Mouse (Mus musculus) bone marrow, adult 2 months (tissue): ENCODE data around the gene Fgfr2.

Experiments used
- CTCF ChIP-seq: fragments of 200-500 bp; IDR thresholded peaks from 2 replicates; pipeline ENCODE4 v1.5.1; 2011; ENCODE audit warnings: low read length, control low read depth; ENCODE audit not compliant: control insufficient read depth, insufficient read depth
- POLR2A ChIP-seq: fragments of 200-500 bp; IDR thresholded peaks from 2 replicates; pipeline ENCODE4 v1.6.1; 2011; ENCODE audit warnings: low read depth, mild to moderate bottlenecking, control low read depth, low read length, borderline replicate concordance; ENCODE audit not compliant: control insufficient read depth

DNA sequence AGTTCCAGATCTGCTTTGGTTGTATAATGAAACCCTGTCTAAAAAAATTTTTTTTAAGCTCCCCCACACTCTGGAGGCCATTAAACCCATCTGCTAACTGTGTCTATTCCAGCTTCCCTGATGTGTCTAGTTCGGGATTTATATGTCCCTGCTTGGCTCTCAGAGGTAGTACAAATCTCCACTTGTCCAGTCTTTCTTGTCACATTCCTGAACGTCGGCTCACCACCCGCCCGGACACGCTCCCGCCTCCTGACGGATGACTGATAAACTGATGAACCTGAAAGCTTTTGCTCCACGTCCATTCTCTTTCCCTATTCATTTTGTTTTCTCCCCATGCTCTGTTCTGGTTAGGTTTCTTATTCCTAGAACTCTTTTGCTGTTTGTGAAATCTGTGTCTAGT lies 1541.0 kb downstream of the Fgfr2 start:
- TF ChIP-seq CTCF (no peak), POLR2A (no peak)
